Mouse (Mus musculus) layer of hippocampus, adult 9-11 months (tissue): ENCODE measurements around the gene Rabgap1l.

Experiments
- DNase-seq: peaks from one replicate; pipeline ENCODE4 v3.0.0; 2022

Gene Rabgap1l

GRCm38 (mm10) chr1:160787164-160787563, 5.8 kb downstream of the Rabgap1l start:
- no peak for DNase-seq

GRCm38 (mm10) chr1:160786571-160786970, 6.4 kb downstream of the Rabgap1l start:
- DNase-seq: no peak

GRCm38 (mm10) chr1:160785681-160786225, 7.3 kb downstream of the Rabgap1l start:
- no peak for DNase-seq

- DNase-seq: no peak
These were observed 8.9 kb downstream of the Rabgap1l start for GRCm38 (mm10) chr1:160784122-160784521.

- DNase-seq: no peak
These were observed 18.8 kb downstream of the Rabgap1l start for GRCm38 (mm10) chr1:160774166-160774565.

- DNase-seq: no peak
These were observed 27.4 kb downstream of the Rabgap1l start for GRCm38 (mm10) chr1:160765565-160765964.

- no peak for DNase-seq
These were observed 34.8 kb downstream of the Rabgap1l start for GRCm38 (mm10) chr1:160758243-160758642.

- no peak for DNase-seq
These were observed 37.7 kb downstream of the Rabgap1l start for GRCm38 (mm10) chr1:160755359-160755758.

GRCm38 (mm10) chr1:160750629-160751028, 42.4 kb downstream of the Rabgap1l start:
- no peak for DNase-seq

- DNase-seq: no peak
These were observed 46.2 kb downstream of the Rabgap1l start for GRCm38 (mm10) chr1:160746786-160747185.

- no peak for DNase-seq
These were observed 47.6 kb downstream of the Rabgap1l start for GRCm38 (mm10) chr1:160745238-160745930.

GRCm38 (mm10) chr1:160744009-160744408, 49.0 kb downstream of the Rabgap1l start:
- no peak for DNase-seq

GRCm38 (mm10) chr1:160743229-160743628, 49.8 kb downstream of the Rabgap1l start:
- DNase-seq: peak; percentile 33

- DNase-seq: no peak
These were observed 52.4 kb downstream of the Rabgap1l start for GRCm38 (mm10) chr1:160740650-160741049.

- no peak for DNase-seq
These were observed 58.3 kb downstream of the Rabgap1l start for GRCm38 (mm10) chr1:160734743-160735142.

- DNase-seq: no peak
These were observed 63.1 kb downstream of the Rabgap1l start for GRCm38 (mm10) chr1:160729944-160730343.

GRCm38 (mm10) chr1:160717742-160718141, 75.3 kb downstream of the Rabgap1l start:
- DNase-seq: no peak

- peak; percentile 22 for DNase-seq
These were observed 78.3 kb downstream of the Rabgap1l start for GRCm38 (mm10) chr1:160714685-160715084.

GRCm38 (mm10) chr1:160713887-160714286, 79.1 kb downstream of the Rabgap1l start:
- no peak for DNase-seq

GRCm38 (mm10) chr1:160713383-160713782, 79.6 kb downstream of the Rabgap1l start:
- DNase-seq: no peak

GRCm38 (mm10) chr1:160710539-160710938, 82.5 kb downstream of the Rabgap1l start:
- no peak for DNase-seq

- DNase-seq: no peak
These were observed 88.4 kb downstream of the Rabgap1l start for GRCm38 (mm10) chr1:160704596-160704995.

GRCm38 (mm10) chr1:160703813-160704212, 89.2 kb downstream of the Rabgap1l start:
- DNase-seq: no peak

- DNase-seq: peak; percentile 92
These were observed 99.9 kb downstream of the Rabgap1l start for GRCm38 (mm10) chr1:160693094-160693447.
